Mouse (Mus musculus): ENCODE results near the gene Ypel3.
"Not testable (repeated sequence)": the region's sequence is repeated elsewhere in the genome, so short reads cannot be mapped to it uniquely, and the experiment has no call there.

Gene Ypel3

DNA sequence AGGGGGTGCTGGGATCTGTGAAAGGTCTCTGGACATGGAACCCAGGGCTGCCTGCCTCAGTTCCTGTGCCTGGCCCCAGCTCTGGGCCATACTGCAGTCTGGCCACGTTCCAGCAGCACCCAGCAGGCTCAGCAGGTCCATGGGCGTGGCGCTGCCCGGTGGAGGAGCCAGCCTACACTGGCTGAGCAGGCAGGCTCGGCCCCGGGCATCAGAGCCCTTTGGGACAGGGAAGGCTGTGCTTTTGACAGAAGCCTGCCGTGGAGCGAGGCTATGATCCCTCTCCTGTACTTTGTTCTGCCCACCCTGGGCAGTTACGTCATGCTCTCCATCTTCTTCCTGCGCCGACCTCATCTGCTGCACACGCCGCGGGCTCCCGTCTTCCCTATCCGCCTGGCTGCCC, 10.6 kb upstream of the Ypel3 start, which contains the start of gene Gdpd3:
Gene Gdpd3, plus strand, starts transcription at position 134 of the 400 bp plus-strand sequence.
- peak; percentile 81 for DNase-seq (ENCODE audit: low spot score)

GRCm38 (mm10) chr7:126767001-126767400, 9.8 kb upstream of the Ypel3 start:
- DNase-seq (ENCODE audit: low spot score) = no peak

DNA sequence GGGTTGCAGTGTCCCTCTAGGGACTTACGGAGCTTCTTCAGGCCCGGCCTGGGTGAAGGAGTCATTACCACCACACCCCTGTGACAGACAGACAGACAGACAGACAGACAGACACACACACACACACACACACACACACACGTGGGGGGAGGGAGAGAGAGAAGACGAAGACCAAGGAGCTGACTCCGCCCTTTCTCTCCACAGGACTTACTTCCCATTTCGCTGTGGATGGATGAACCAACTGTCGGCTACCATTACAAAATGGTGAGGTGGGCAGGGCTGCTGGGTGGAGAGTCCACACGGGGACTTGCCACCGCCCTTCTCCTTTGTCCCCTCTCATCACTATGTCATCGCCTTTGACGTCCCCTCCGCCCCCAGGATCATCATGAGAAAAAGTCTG, 6.0 kb upstream of the Ypel3 start:
- DNase-seq (ENCODE audit: low spot score) = no peak

DNA sequence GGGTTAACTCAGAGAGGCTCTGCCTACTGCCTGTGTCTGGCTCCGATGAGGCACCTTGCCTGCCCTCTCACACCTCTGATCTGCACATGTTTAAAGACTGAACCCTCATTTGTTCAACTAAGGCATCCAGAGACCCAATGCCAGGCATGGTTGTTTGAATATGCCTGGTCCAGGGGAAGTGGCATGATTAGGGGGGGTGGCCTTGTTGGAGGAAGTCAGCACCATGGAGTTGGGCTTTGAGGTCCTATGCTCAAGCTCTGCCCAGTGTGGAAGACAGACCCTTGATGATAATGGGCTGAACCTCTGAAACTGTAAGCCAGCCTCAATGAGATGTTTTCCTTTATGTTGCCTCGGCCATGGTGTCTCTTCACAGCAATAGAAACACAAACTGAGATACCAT, 3.4 kb upstream of the Ypel3 start:
- no peak for DNase-seq (ENCODE audit: low spot score)

- DNase-seq (ENCODE audit: low spot score) = no peak
Measured at GRCm38 (mm10) chr7:126774463-126774862, 2.3 kb upstream of the Ypel3 start.

- DNase-seq (ENCODE audit: low spot score) = peak; percentile 42
Measured at GRCm38 (mm10) chr7:126775185-126775977, 1.4 kb upstream of the Ypel3 start.

GRCm38 (mm10) chr7:126775978-126776234, 849 bp upstream of the Ypel3 start:
- DNase-seq (ENCODE audit: low spot score) = peak; percentile 29

DNA sequence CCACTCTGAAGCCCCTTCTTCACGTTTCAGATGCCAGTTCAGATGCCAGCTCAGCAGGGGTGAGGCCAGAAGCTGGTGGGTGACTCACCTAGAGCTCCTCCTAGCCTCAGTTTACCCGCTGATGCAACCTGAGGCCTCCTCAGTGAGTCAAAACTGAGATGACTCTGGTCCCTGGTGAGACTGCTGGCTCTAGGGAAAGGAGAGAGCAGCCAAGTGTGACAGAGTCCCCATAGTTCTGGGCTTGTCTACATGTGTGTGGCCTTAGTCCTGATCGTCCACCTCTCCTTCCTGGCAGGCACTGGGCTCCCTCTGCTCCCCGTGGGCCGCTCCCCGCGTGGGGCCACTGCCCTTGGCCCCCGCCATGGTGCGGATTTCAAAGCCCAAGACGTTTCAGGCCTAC, 721 bp downstream of the Ypel3 start:
- DNase-seq (ENCODE audit: low spot score) = peak; percentile 34

GRCm38 (mm10) chr7:126778147-126778546, 1.4 kb downstream of the Ypel3 start:
- DNase-seq (ENCODE audit: low spot score) = no peak

DNA sequence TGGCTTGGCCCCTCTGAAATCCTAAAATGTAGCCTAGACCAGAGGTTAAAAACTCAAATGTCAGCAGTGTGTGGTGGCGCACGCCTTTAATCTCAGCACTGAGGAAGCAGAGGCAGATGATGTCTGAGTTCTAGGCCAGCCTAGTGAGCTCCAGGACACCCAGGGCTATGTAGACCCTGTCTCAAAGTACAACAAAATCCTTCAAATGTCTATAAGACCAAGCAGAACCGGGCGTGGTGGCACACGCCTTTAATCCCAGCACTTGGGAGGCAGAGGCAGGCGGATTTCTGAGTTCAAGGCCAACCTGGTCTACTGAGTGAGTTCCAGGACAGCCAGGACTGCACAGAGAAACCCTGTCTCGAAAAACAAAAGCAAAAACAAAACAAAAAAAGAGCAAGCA, 2.3 kb downstream of the Ypel3 start:
- DNase-seq (ENCODE audit: low spot score) = not testable (repeated sequence)

GRCm38 (mm10) chr7:126779983-126780970, 3.5 kb downstream of the Ypel3 start:
- DNase-seq (ENCODE audit: low spot score) = peak; percentile 87

DNA sequence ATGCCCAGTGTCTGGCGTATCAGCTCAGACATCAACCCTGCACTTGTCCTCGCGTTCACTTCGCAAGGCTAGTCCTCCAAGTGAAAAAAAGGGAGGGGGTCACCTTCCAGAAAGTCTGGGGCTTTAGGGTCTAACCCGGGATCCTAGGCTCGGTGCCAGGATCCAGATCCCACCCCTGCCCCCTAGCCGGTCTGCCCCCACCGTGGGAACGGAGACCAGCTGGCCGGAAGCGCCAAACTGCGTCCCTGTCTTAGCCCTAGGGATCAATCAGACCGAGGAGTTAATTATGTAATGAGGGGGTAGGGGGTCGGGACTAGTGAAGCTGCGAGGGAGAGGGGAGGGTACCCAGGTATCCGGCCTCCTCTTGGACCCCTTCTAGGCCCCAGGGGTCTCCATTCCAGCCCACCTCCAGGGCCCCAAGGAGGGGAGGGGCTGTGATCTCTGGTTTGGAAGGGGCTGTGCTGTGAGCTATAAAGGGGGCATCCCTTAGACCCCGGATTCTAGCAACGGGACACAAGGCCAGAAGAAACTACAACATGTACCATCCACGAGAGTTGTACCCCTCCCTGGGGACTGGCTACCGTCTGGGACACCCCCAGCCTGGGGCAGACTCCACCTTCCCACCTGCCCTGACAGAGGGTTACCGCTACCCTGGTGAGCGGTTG, 4.3 kb downstream of the Ypel3 start, which contains the start of gene Tbx6:
Gene Tbx6, plus strand, starts transcription at position 513 of the 665 bp plus-strand sequence.
- DNase-seq (ENCODE audit: low spot score) = no peak

DNA sequence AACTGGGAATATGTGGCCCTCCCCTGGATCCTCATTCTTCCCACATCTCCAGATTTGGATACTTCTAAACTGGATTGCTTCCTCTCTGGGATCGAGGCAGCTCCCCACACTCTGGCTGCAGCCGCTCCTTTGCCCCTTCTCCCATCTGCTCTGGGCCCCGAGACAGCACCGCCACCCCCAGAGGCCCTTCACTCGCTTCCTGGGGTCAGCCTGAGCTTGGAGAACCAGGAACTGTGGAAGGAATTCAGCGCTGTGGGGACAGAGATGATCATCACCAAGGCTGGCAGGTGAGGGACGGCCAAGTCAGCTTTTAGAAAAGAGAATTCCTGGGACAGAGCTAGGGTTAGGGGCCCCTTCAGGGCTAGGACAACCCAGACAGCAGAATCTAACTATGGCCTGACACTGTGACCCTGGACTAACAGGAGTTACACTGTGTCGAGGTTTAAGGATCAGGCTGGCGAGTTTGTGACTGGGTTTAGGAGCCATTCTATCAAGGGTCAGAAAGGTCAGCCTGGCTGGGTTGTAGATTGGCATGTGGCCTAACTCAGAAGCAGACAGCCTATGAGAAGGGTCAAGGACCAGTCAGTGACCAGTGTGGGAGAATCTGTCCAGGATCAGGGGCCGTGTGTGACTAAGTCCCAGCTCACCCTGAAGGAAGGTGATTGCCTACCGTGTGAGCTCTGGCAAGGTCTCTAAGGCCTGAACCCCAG, 5.1 kb downstream of the Ypel3 start:
- no peak for DNase-seq (ENCODE audit: low spot score)

GRCm38 (mm10) chr7:126782693-126783092, 5.9 kb downstream of the Ypel3 start:
- no peak for DNase-seq (ENCODE audit: low spot score)

DNA sequence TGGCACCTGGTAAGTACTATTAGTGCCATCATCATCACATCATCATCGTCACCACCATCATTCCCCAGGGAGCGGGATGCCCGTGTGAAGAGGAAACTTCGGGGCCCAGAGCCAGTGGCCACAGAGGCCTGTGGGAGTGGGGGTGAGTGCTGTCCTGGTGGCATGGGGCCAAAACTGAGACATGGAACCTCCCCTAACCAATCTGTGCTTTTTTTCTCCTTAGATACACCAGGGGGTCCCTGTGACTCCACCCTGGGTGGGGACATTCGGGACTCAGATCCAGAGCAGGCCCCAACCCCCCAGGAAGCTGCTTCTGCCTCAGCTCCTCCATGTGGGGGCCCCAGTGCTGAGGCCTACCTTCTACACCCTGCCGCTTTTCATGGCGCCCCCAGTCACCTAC, 7.7 kb downstream of the Ypel3 start:
- no peak for DNase-seq (ENCODE audit: low spot score)

DNA sequence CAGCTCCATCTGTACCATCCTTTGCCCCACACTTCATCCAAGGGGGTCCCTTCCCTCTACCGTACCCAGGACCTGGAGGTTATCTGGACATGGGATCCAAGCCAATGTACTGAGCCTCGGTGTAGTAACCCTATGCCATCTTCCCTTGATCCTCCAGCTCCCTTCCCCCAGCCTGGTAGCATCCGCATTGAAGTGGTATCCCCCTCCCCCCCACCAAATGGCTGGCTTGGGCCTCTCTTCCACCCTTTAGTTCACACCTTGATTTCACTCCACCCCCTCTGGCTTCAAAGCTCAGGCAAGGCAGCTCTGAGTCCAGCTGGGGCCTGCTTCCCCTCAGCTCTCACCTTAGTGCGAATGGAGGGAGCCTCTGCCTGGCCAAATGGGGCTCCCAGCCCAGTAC, 8.3 kb downstream of the Ypel3 start:
- no peak for DNase-seq (ENCODE audit: low spot score)

- DNase-seq (ENCODE audit: low spot score) = no peak
Measured at GRCm38 (mm10) chr7:126786142-126786541, 9.4 kb downstream of the Ypel3 start.

DNA sequence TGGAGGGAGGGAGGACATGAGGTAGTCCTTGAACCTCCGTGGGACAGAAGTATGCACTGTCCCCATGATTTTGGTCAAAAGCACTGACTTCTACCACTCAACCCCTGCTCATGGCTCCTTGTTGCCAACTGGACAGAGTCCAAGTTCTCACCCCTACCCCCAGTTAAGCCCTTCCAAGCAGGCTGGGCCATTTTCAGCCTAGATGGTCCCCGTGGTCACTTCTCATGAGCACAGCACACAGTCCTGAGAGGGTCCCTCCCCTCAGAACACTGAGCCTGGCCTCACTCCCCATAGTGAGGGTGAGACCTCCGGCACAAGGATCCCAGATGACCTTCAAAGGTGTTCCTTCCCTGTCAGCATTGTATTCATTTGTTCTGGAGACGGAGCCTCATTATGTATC, 12.4 kb downstream of the Ypel3 start:
- DNase-seq (ENCODE audit: low spot score) = no peak

DNA sequence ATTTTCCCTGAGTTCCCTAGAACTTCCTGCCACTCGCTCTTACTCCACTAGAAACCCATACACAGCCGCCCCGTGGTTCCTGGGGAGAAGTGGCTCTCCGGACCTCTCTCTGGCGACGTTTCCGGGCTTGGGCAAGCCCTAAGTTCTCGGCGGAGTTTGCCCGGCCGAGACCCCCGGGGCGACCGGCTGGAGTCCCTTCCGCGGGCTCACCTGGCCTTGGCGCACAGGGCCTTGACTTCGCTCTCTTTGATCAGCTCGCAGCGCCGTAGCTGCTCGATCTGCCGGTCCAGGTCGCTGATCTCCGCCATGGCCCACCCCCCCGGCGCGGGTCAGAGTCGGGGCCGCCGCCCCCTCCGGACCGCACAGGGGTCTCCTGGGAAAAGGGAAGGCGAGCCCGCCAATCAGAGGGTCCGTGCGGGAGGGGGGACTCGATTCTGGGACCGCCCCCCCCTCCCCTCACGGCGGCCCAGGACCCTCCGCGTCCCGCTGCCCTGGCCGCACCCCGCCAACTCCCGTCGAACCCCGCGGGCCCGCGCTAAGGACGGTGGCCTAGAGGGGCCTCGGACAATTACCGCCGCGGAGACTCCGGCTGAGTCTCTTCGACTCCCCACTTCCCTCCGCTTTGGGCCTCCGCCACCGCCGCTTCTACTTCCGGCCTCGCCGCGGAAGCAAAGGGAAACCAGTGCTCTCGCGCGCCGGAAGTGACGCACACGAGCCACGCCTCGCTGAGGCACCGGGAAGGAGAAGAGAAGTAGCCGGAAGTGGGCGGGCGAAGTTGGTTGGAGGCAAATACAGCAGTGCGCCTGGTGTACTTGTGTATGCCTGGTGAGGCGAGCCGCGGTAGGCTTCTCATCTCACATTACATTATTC, 15.3 kb downstream of the Ypel3 start, which contains the start of gene Ppp4c:
Gene Ppp4c, minus strand, starts transcription at position 646 of the 870 bp plus-strand sequence.
- DNase-seq (ENCODE audit: low spot score) = peak; percentile 99

GRCm38 (mm10) chr7:126792721-126793443, 16.1 kb downstream of the Ypel3 start:
- DNase-seq (ENCODE audit: low spot score) = no peak
